Mouse (Mus musculus) olfactory bulb, adult 2 months (tissue): ENCODE results near the gene Eef2.
A peak's percentile ranks its signal among the peaks of the same experiment; 100 is the strongest.

ENCODE experiments used
- CTCF ChIP-seq: fragments of 200-500 bp; IDR thresholded peaks from 2 replicates; pipeline ENCODE4 v1.5.1; 2012; ENCODE audit warnings: low read depth, mild to moderate bottlenecking, low read length, moderate library complexity; ENCODE audit not compliant: insufficient read depth
- POLR2A ChIP-seq: fragments of 200-500 bp; IDR thresholded peaks from 2 replicates; pipeline ENCODE4 v1.6.1; 2012; ENCODE audit warnings: mild to moderate bottlenecking, low read depth, low read length, moderate library complexity; ENCODE audit not compliant: insufficient read depth

DNA sequence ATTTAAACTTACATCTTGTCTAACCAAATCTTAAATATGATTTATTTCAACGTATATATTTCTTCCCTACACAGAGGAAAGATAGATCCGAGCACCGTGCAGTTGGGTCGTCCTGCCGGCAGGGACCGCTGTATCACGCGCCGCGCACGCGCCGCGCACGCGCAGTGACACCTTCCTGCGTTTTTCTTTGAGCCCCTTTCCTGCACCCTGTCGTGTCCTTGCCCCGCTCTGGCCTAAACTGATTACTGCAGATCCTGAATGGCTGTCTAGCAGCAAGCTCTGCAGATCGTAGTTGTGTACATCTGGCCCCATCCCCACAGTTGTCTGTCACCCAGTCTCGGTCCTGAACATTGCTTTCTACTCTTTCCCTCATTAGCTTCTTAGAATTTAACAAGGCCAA is 3.3 kb upstream of the Eef2 start:
- peak; percentile 68; the same call in 1 of the 2 replicates for TF ChIP-seq POLR2A
- TF ChIP-seq CTCF, result peak; percentile 71; the same call in 1 of the 2 replicates
